Mouse (Mus musculus) liver, embryonic 14.5 days (tissue): ENCODE measurements at regions not wholly inside any gene's neighbourhood (a gene's known extent, or its start where the extent isn't known, plus 50 kb on each side); places are given as distances from the start of the nearest gene placed in this dataset.

ENCODE experiments used
- ATAC-seq: fragments of 200-750 bp; cut with Nextera tagmentation; 2 replicates; pipeline ENCODE4 v1.8.0; 2017; ENCODE audit warnings: moderate number of reproducible peaks, mild to moderate bottlenecking, moderate library complexity; ENCODE audit not compliant: insufficient read depth
- DNase-seq, 3 experiments: peaks; one replicate each; pipeline ENCODE4 v3.0.0-alpha.2; 2012 to 2013; ENCODE audit warnings: low read depth in 3 of 3, low spot score in 3 of 3
- H3K27ac ChIP-seq: fragments of 300-500 bp; sonication (generic); 2 replicates; pipeline ENCODE4 v1.5.1; 2014; ENCODE audit warnings: moderate library complexity, mild to moderate bottlenecking, control low read depth, inconsistent platforms
- H3K27me3 ChIP-seq: fragments of 300-500 bp; sonication (generic); 2 replicates; pipeline ENCODE4 v1.6.1; 2014; ENCODE audit warnings: mild to moderate bottlenecking, low read length, moderate library complexity; ENCODE audit not compliant: control insufficient read depth, insufficient read depth
- H3K36me3 ChIP-seq: fragments of 300-500 bp; sonication (generic); replicated peaks from 2 replicates; pipeline ENCODE4 v1.6.1; 2014; ENCODE audit warnings: low read depth; ENCODE audit not compliant: control insufficient read depth, insufficient read depth
- H3K4me1 ChIP-seq, 2 experiments: fragments of 200-500 bp in 1 of 2; fragments of 300-500 bp in 1 of 2; sonication (generic) in 1 of 2; replicated peaks; 2 replicates each; pipeline ENCODE4 v1.6.1; 2012 to 2014; ENCODE audit warnings: antibody characterized with exemption in 1 of 2, inconsistent platforms in 1 of 2, low read length in 1 of 2; ENCODE audit not compliant: control insufficient read depth in 2 of 2, insufficient read depth in 2 of 2
- H3K4me2 ChIP-seq: fragments of 300-500 bp; sonication (generic); 2 replicates; pipeline ENCODE4 v1.6.1; 2014; ENCODE audit warnings: low read depth, mild to moderate bottlenecking, control low read depth, moderate library complexity
- H3K4me3 ChIP-seq, 2 experiments: fragments of 200-500 bp in 1 of 2; fragments of 300-500 bp in 1 of 2; sonication (generic) in 1 of 2; 2 replicates each; pipeline ENCODE4 v1.5.1; 2012 to 2014; ENCODE audit warnings: low read depth in 2 of 2, low read length in 2 of 2, mild to moderate bottlenecking in 2 of 2, control low read depth in 1 of 2, inconsistent platforms in 1 of 2, moderate library complexity in 1 of 2; ENCODE audit not compliant: insufficient read depth in 1 of 2
- H3K9ac ChIP-seq: fragments of 300-500 bp; sonication (generic); replicated peaks from 2 replicates; pipeline ENCODE4 v1.6.1; 2014; ENCODE audit warnings: mild to moderate bottlenecking, control low read depth, moderate library complexity
- H3K9me3 ChIP-seq: fragments of 300-500 bp; sonication (generic); 2 replicates; pipeline ENCODE4 v1.6.1; 2016; ENCODE audit warnings: low read length, mixed read lengths; ENCODE audit not compliant: control insufficient read depth
- CTCF ChIP-seq: IDR thresholded peaks from 2 replicates; pipeline ENCODE4 v1.5.1; 2016; ENCODE audit warnings: antibody characterized with exemption, low read depth, control low read depth
- EP300 ChIP-seq: IDR thresholded peaks from 2 replicates; pipeline ENCODE4 v1.6.1; 2016; ENCODE audit warnings: antibody characterized with exemption, low read depth
- WGBS: fragments of 180-500 bp; shearing (Covaris S2); extraction: QIAGEN DNeasy Blood & Tissue Kit; methylation state at CpG from one replicate; pipeline ENCODE4 v1.1.7; 2014; ENCODE audit not compliant: insufficient replicate concordance; 5-methylcytosine and 5-hydroxymethylcytosine counted together

- Histone ChIP-seq H3K9ac (no peak overlapping the region), H3K27ac (no peak overlapping the region), H3K9me3 (no peaks in the 10 kb centered on the region), H3K4me3 (no peak overlapping the region), H3K4me2 (no peak overlapping the region), H3K27me3 (no peaks in the 10 kb centered on the region), H3K36me3 (no peaks in the 10 kb centered on the region), H3K4me1 (no peaks in the 10 kb centered on the region)
- no peak for TF ChIP-seq EP300
- no peak for TF ChIP-seq CTCF
- ATAC-seq (no peak), DNase-seq (no peak)
- WGBS: 38% methylated on average over 1 of the region's 1 CpGs
Observed at GRCm38 (mm10) chr12:13841238-13841637, 310.6 kb downstream of the Fam84a start.

GRCm38 (mm10) chr12:13834723-13835122 is 317.1 kb downstream of the Fam84a start:
- Histone ChIP-seq H3K4me2 (no peak overlapping the region), H3K9ac (no peak overlapping the region), H3K27me3 (no peaks in the 10 kb centered on the region), H3K27ac (no peak overlapping the region), H3K4me3 (no peak overlapping the region), H3K4me1 (no peaks in the 10 kb centered on the region), H3K36me3 (no peaks in the 10 kb centered on the region), H3K9me3 (no peaks in the 10 kb centered on the region)
- TF ChIP-seq CTCF (no peak), EP300 (no peak)
- 63% methylated on average over 3 of the region's 3 CpGs for WGBS
- DNase-seq (no peak), ATAC-seq (no peak)

GRCm38 (mm10) chr12:13825899-13826298 is 326.0 kb downstream of the Fam84a start:
- no peak overlapping the region for H3K4me3 ChIP-seq
- H3K4me2 ChIP-seq: no peak overlapping the region
- no peaks in the 10 kb centered on the region for H3K36me3 ChIP-seq
- no peak overlapping the region for H3K9ac ChIP-seq
- TF ChIP-seq CTCF (no peak), EP300 (no peak)
- no peak overlapping the region for H3K27ac ChIP-seq
- H3K9me3 ChIP-seq: no peaks in the 10 kb centered on the region
- H3K4me1 ChIP-seq: no peaks in the 10 kb centered on the region
- no peaks in the 10 kb centered on the region for H3K27me3 ChIP-seq
- DNase-seq: no peak
- no peak for ATAC-seq

GRCm38 (mm10) chr12:13815500-13815899 is 336.4 kb downstream of the Fam84a start:
- no peak for DNase-seq
- TF ChIP-seq CTCF: no peak
- TF ChIP-seq EP300: no peak

GRCm38 (mm10) chr12:13810155-13810515 is 341.7 kb downstream of the Fam84a start:
- no peaks in the 10 kb centered on the region for H3K36me3 ChIP-seq
- H3K4me1 ChIP-seq: no peaks in the 10 kb centered on the region
- no peaks in the 10 kb centered on the region for H3K9me3 ChIP-seq
- no peak for TF ChIP-seq EP300
- TF ChIP-seq CTCF: no peak
- no peak overlapping the region for H3K4me2 ChIP-seq
- ATAC-seq (no peak), DNase-seq (no peak)
- 75% methylated on average over 2 of the region's 2 CpGs for WGBS
- no peak overlapping the region for H3K9ac ChIP-seq
- H3K4me3 ChIP-seq: no peak overlapping the region
- no peaks in the 10 kb centered on the region for H3K27me3 ChIP-seq
- H3K27ac ChIP-seq: no peak overlapping the region

More at GRCm38 (mm10) chr12:13815500-13815899, 336.4 kb downstream of the Fam84a start:
- Histone ChIP-seq H3K9me3 (no peaks in the 10 kb centered on the region), H3K27ac (no peak overlapping the region), H3K4me1 (no peaks in the 10 kb centered on the region), H3K27me3 (no peaks in the 10 kb centered on the region), H3K9ac (no peak overlapping the region), H3K4me3 (no peak overlapping the region), H3K4me2 (no peak overlapping the region), H3K36me3 (no peaks in the 10 kb centered on the region)
- ATAC-seq: no peak
- 48% methylated on average over 2 of the region's 2 CpGs for WGBS
